Mouse (Mus musculus) forebrain, postnatal 0 days (tissue): ENCODE measurements around the gene Rbms3. TPM values are rescaled to one million over a fixed set of nuclear protein-coding genes. Genes with fewer than 3 reads are reported as not detected.

Source experiments
- ATAC-seq: fragments of 200-750 bp; cut with Nextera tagmentation; 2 replicates; pipeline ENCODE4 v1.8.0; 2017; ENCODE audit warnings: mild to moderate bottlenecking, moderate library complexity
- DNase-seq: peaks from one replicate; pipeline ENCODE4 v3.0.0-alpha.2; 2015
- H3K27ac ChIP-seq: fragments of 300-500 bp; sonication (generic); 2 replicates; pipeline ENCODE4 v1.5.1; 2014; ENCODE audit warnings: low read depth, mild to moderate bottlenecking, antibody characterized with exemption, low read length, moderate library complexity, mixed read lengths
- H3K27me3 ChIP-seq: fragments of 300-500 bp; sonication (generic); 2 replicates; pipeline ENCODE4 v1.6.1; 2014; ENCODE audit warnings: mild to moderate bottlenecking, low read length, mixed read lengths; ENCODE audit not compliant: insufficient read depth
- H3K36me3 ChIP-seq: fragments of 300-500 bp; sonication (generic); 2 replicates; pipeline ENCODE4 v1.6.1; 2014; ENCODE audit warnings: mild to moderate bottlenecking, moderate library complexity; ENCODE audit not compliant: insufficient read depth
- H3K4me1 ChIP-seq: fragments of 300-500 bp; sonication (generic); 2 replicates; pipeline ENCODE4 v1.6.1; 2014; ENCODE audit warnings: antibody characterized with exemption; ENCODE audit not compliant: insufficient read depth
- H3K4me2 ChIP-seq: fragments of 300-500 bp; sonication (generic); 2 replicates; pipeline ENCODE4 v1.6.1; 2014; ENCODE audit warnings: low read depth, mild to moderate bottlenecking, moderate library complexity
- H3K4me3 ChIP-seq: fragments of 300-500 bp; sonication (generic); 2 replicates; pipeline ENCODE4 v1.5.1; 2014; ENCODE audit warnings: low read depth, low read length, mixed read lengths
- H3K9ac ChIP-seq: fragments of 300-500 bp; sonication (generic); 2 replicates; pipeline ENCODE4 v1.6.1; 2014; ENCODE audit warnings: mild to moderate bottlenecking
- H3K9me3 ChIP-seq: fragments of 300-500 bp; sonication (generic); 2 replicates; pipeline ENCODE4 v1.6.1; 2016; ENCODE audit warnings: low read length
- CTCF ChIP-seq: sonication (generic); IDR thresholded peaks from 2 replicates; pipeline ENCODE4 v1.5.1; 2016; ENCODE audit warnings: antibody characterized with exemption, control low read depth, low read depth
- WGBS: fragments of 180-500 bp; shearing (Covaris S2); extraction: QIAGEN DNeasy Blood & Tissue Kit; methylation state at CpG from one replicate; pipeline ENCODE4 v1.1.7; 2014; 5-methylcytosine and 5-hydroxymethylcytosine counted together
- polyA plus RNA-seq: library from polyadenylated mRNA; unstranded; fragments of >200 nt; fragmentation: Nextera tagmentation; extraction: Ambion mirVana; gene quantifications from 2 replicates; pipeline ENCODE4 v1.2.1, GENCODE M21; 2015
- total RNA-seq: library from RNA; depleted of rRNA; stranded (reverse); fragments of >200 nt; gene quantifications from 2 replicates; pipeline ENCODE4 v1.2.3, GENCODE M21; 2014

The Rbms3 gene
- total and polyA plus RNA-seq, 2 experiments from 2014 or later: 29.9 to 38.8 TPM

- no peak overlapping the region for H3K4me3 ChIP-seq
- H3K36me3 ChIP-seq: no peaks in the 10 kb centered on the region
- no peak overlapping the region for H3K4me2 ChIP-seq
- WGBS: 91% methylated on average over 5 of the region's 5 CpGs
- no peaks in the 10 kb centered on the region for H3K27me3 ChIP-seq
- no peaks in the 10 kb centered on the region for H3K9me3 ChIP-seq
- no peak overlapping the region for H3K27ac ChIP-seq
- H3K4me1 ChIP-seq: no peaks in the 10 kb centered on the region
- no peak for DNase-seq
- ATAC-seq: no peak
- TF ChIP-seq CTCF: no peak
- H3K9ac ChIP-seq: no peak overlapping the region
Measured at GRCm38 (mm10) chr9:117259614-117260013, 370.1 kb downstream of the Rbms3 start.

GRCm38 (mm10) chr9:117253361-117253760 is 376.4 kb downstream of the Rbms3 start:
- Histone ChIP-seq H3K27ac (peak overlapping the region; percentile 50; the same call in 1 of the 2 replicates), H3K9me3 (no peaks in the 10 kb centered on the region), H3K4me3 (peak overlapping the region; percentile 49), H3K36me3 (no peaks in the 10 kb centered on the region), H3K4me1 (peaks cover 13% of the 10 kb centered on the region; the same call in 1 of the 2 replicates), H3K4me2 (peak overlapping the region; percentile 83), H3K9ac (peak overlapping the region; percentile 40; the same call in 1 of the 2 replicates), H3K27me3 (no peaks in the 10 kb centered on the region)
- TF ChIP-seq CTCF: no peak
- peak; percentile 53 for DNase-seq
- WGBS: 23% methylated on average over 11 of the region's 11 CpGs
- peak; percentile 47; the same call in 1 of the 2 replicates for ATAC-seq

GRCm38 (mm10) chr9:117252411-117252861 is 377.3 kb downstream of the Rbms3 start:
- WGBS: 3% methylated on average over 10 of the region's 10 CpGs

GRCm38 (mm10) chr9:117251521-117252368 is 378.0 kb downstream of the Rbms3 start:
- Histone ChIP-seq H3K9ac (peak overlapping the region; percentile 62), H3K9me3 (no peaks in the 10 kb centered on the region), H3K27me3 (no peaks in the 10 kb centered on the region), H3K4me2 (peak overlapping the region; percentile 83), H3K36me3 (no peaks in the 10 kb centered on the region), H3K4me3 (peak overlapping the region; percentile 49), H3K27ac (peak overlapping the region; percentile 70), H3K4me1 (peaks cover 13% of the 10 kb centered on the region; the same call in 1 of the 2 replicates)
- peak; percentile 72 for ATAC-seq
- TF ChIP-seq CTCF: no peak
- WGBS: 2% methylated on average over 29 of the region's 29 CpGs
- peak; percentile 58 for DNase-seq

More at GRCm38 (mm10) chr9:117252411-117252861, 377.3 kb downstream of the Rbms3 start:
- Histone ChIP-seq H3K4me3 (peak overlapping the region; percentile 49), H3K4me1 (peaks cover 13% of the 10 kb centered on the region; the same call in 1 of the 2 replicates), H3K9me3 (no peaks in the 10 kb centered on the region), H3K4me2 (peak overlapping the region; percentile 83), H3K27me3 (no peaks in the 10 kb centered on the region), H3K36me3 (no peaks in the 10 kb centered on the region), H3K9ac (peak overlapping the region; percentile 62), H3K27ac (peak overlapping the region; percentile 35; the same call in 1 of the 2 replicates)
- TF ChIP-seq CTCF: no peak
- ATAC-seq (peak; percentile 66), DNase-seq (peak; percentile 43)

GRCm38 (mm10) chr9:117250831-117251165 is 378.9 kb downstream of the Rbms3 start:
- Histone ChIP-seq H3K4me1 (peaks cover 13% of the 10 kb centered on the region; the same call in 1 of the 2 replicates), H3K9ac (peak overlapping the region; percentile 62; the same call in 1 of the 2 replicates), H3K4me2 (peak overlapping the region; percentile 83), H3K9me3 (no peaks in the 10 kb centered on the region), H3K36me3 (no peaks in the 10 kb centered on the region), H3K4me3 (peak overlapping the region; percentile 49), H3K27me3 (no peaks in the 10 kb centered on the region), H3K27ac (no peak overlapping the region)
- WGBS: 9% methylated on average over 2 of the region's 2 CpGs
- DNase-seq (no peak), ATAC-seq (no peak)
- no peak for TF ChIP-seq CTCF

- TF ChIP-seq CTCF: no peak
- Histone ChIP-seq H3K4me2 (peak overlapping the region; percentile 83), H3K4me1 (peaks cover 13% of the 10 kb centered on the region; the same call in 1 of the 2 replicates), H3K27ac (no peak overlapping the region), H3K4me3 (peak overlapping the region; percentile 49), H3K9ac (peak overlapping the region; percentile 29), H3K9me3 (no peaks in the 10 kb centered on the region), H3K27me3 (no peaks in the 10 kb centered on the region), H3K36me3 (no peaks in the 10 kb centered on the region)
- ATAC-seq (no peak), DNase-seq (no peak)
- WGBS: 24% methylated on average over 13 of the region's 13 CpGs
Measured at GRCm38 (mm10) chr9:117250036-117250830, 379.5 kb downstream of the Rbms3 start.
